8 mouse cellular contexts compared by ENCODE assay signal in genomic region chr3:131105362-131105761, GRCm38 (mm10). TPM values are rescaled to one million over a fixed set of nuclear protein-coding genes. Genes with fewer than 3 reads are reported as not detected.
DNase-seq lines count a peak whose midpoint lies in the region; ATAC-seq and TF ChIP-seq lines count a peak whose summit lies in the region.

No protein-coding gene starts in this region.

- H3K9me3 ChIP-seq in hindbrain, embryonic 10.5 days = no peaks in the 10 kb centered on the region
- no peaks in the 10 kb centered on the region for H3K9me3 ChIP-seq in hindbrain, embryonic 16.5 days (ENCODE audit: control insufficient read depth, low read length)
- no peaks in the 10 kb centered on the region for H3K9me3 ChIP-seq in embryonic facial prominence, embryonic 12.5 days
- H3K9me3 ChIP-seq in forebrain, embryonic 16.5 days (ENCODE audit: control insufficient read depth, low read length) = no peaks in the 10 kb centered on the region
- H3K9me3 ChIP-seq in midbrain, embryonic 13.5 days = no peaks in the 10 kb centered on the region

- 45% methylated on average over 8 of the region's 8 CpGs for WGBS in hindbrain, embryonic 10.5 days
- WGBS in hindbrain, embryonic 16.5 days = 47% methylated on average over 8 of the region's 8 CpGs
- 41% methylated on average over 8 of the region's 8 CpGs for WGBS in embryonic facial prominence, embryonic 12.5 days
- 38% methylated on average over 8 of the region's 8 CpGs for WGBS in forebrain, embryonic 16.5 days
- 36% methylated on average over 8 of the region's 8 CpGs for WGBS in midbrain, embryonic 13.5 days
- 66% methylated on average over 8 of the region's 8 CpGs for WGBS in lung, adult 2 months

- peak overlapping the region; percentile 81; the same call in 1 of the 2 replicates for H3K27ac ChIP-seq in hindbrain, embryonic 10.5 days
- H3K27ac ChIP-seq in hindbrain, embryonic 16.5 days (ENCODE audit: low read depth, low read length) = no peak overlapping the region
- no peak overlapping the region for H3K27ac ChIP-seq in embryonic facial prominence, embryonic 12.5 days
- no peak overlapping the region for H3K27ac ChIP-seq in forebrain, embryonic 16.5 days (ENCODE audit: low read length)
- peak overlapping the region; percentile 84 for H3K27ac ChIP-seq in midbrain, embryonic 13.5 days

- peaks cover 82% of the 10 kb centered on the region for H3K27me3 ChIP-seq in hindbrain, embryonic 10.5 days (ENCODE audit: insufficient read depth, poor library complexity, severe bottlenecking)
- H3K27me3 ChIP-seq in hindbrain, embryonic 16.5 days (replicated peaks; ENCODE audit: control insufficient read depth, insufficient read depth, low read length) = peaks cover 16% of the 10 kb centered on the region
- H3K27me3 ChIP-seq in embryonic facial prominence, embryonic 12.5 days = peaks cover 45% of the 10 kb centered on the region
- peaks cover 16% of the 10 kb centered on the region for H3K27me3 ChIP-seq in forebrain, embryonic 16.5 days (replicated peaks; ENCODE audit: control insufficient read depth, insufficient read depth, low read length)
- H3K27me3 ChIP-seq in midbrain, embryonic 13.5 days = peaks cover 50% of the 10 kb centered on the region

- H3K4me3 ChIP-seq in hindbrain, embryonic 10.5 days = no peak overlapping the region; the same call in 1 of the 2 replicates
- H3K4me3 ChIP-seq in hindbrain, embryonic 16.5 days (ENCODE audit: low read length) = no peak overlapping the region
- peak overlapping the region; percentile 39; the same call in 1 of the 2 replicates for H3K4me3 ChIP-seq in embryonic facial prominence, embryonic 12.5 days
- H3K4me3 ChIP-seq in forebrain, embryonic 16.5 days (replicated peaks; ENCODE audit: low read length) = peak overlapping the region; percentile 47
- peak overlapping the region; percentile 41; the same call in 1 of the 2 replicates for H3K4me3 ChIP-seq in midbrain, embryonic 13.5 days (replicated peaks)
- no peak overlapping the region for H3K4me3 ChIP-seq in lung, adult 2 months (replicated peaks; ENCODE audit: extremely low read depth, low read depth, low read length)

- no peak for DNase-seq in hindbrain, embryonic 10.5 days (ENCODE audit: low spot score)
- no peak for DNase-seq in left cerebral cortex, adult 9 months (ENCODE audit: low spot score in 2 of 2)
- no peak for DNase-seq in lung, adult 2 months
- no peak for DNase-seq in retina, postnatal 1 day

- H3K9ac ChIP-seq in hindbrain, embryonic 16.5 days (ENCODE audit: low read depth, low read length) = no peak overlapping the region
- H3K9ac ChIP-seq in embryonic facial prominence, embryonic 12.5 days = no peak overlapping the region
- H3K9ac ChIP-seq in forebrain, embryonic 16.5 days (replicated peaks; ENCODE audit: low read depth, low read length) = no peak overlapping the region
- peak overlapping the region; percentile 61; the same call in 1 of the 2 replicates for H3K9ac ChIP-seq in midbrain, embryonic 13.5 days (replicated peaks)

- H3K4me2 ChIP-seq in hindbrain, embryonic 16.5 days (ENCODE audit: low read length) = no peak overlapping the region; the same call in 1 of the 2 replicates
- H3K4me2 ChIP-seq in embryonic facial prominence, embryonic 12.5 days (replicated peaks) = peak overlapping the region; percentile 79
- peak overlapping the region; percentile 71; the same call in 1 of the 2 replicates for H3K4me2 ChIP-seq in forebrain, embryonic 16.5 days (ENCODE audit: low read length)
- peak overlapping the region; percentile 65 for H3K4me2 ChIP-seq in midbrain, embryonic 13.5 days (replicated peaks)

- H3K36me3 ChIP-seq in hindbrain, embryonic 10.5 days = no peaks in the 10 kb centered on the region
- H3K36me3 ChIP-seq in hindbrain, embryonic 16.5 days (ENCODE audit: control insufficient read depth, insufficient read depth, low read length) = no peaks in the 10 kb centered on the region
- H3K36me3 ChIP-seq in embryonic facial prominence, embryonic 12.5 days = no peaks in the 10 kb centered on the region
- H3K36me3 ChIP-seq in forebrain, embryonic 16.5 days (ENCODE audit: control insufficient read depth, insufficient read depth) = no peaks in the 10 kb centered on the region
- H3K36me3 ChIP-seq in midbrain, embryonic 13.5 days = no peaks in the 10 kb centered on the region

- no peak for ATAC-seq in hindbrain, embryonic 16.5 days
- no peak for ATAC-seq in embryonic facial prominence, embryonic 12.5 days (ENCODE audit: insufficient number of reproducible peaks, insufficient read depth, low FRiP score, low TSS enrichment)
- no peak for ATAC-seq in forebrain, embryonic 16.5 days
- no peak for ATAC-seq in midbrain, embryonic 13.5 days

- TF ChIP-seq POLR2A in lung, adult 2 months (IDR thresholded peaks at IDR 0.05; ENCODE audit: borderline replicate concordance, extremely low read depth, low read depth, low read length) = no peak

- TF ChIP-seq CTCF in lung, adult 2 months (IDR thresholded peaks at IDR 0.05; ENCODE audit: insufficient read depth, low read length) = no peak

- peaks cover 57% of the 10 kb centered on the region for H3K4me1 ChIP-seq in hindbrain, embryonic 10.5 days (replicated peaks)
- H3K4me1 ChIP-seq in hindbrain, embryonic 16.5 days (ENCODE audit: control insufficient read depth, insufficient read depth, low read depth, low read length) = peaks cover 18% of the 10 kb centered on the region
- H3K4me1 ChIP-seq in embryonic facial prominence, embryonic 12.5 days = peaks cover 32% of the 10 kb centered on the region
- peaks cover 28% of the 10 kb centered on the region for H3K4me1 ChIP-seq in forebrain, embryonic 16.5 days (replicated peaks; ENCODE audit: control insufficient read depth, insufficient read depth, low read length)
- H3K4me1 ChIP-seq in midbrain, embryonic 13.5 days (replicated peaks) = peaks cover 62% of the 10 kb centered on the region
- peaks cover 3% of the 10 kb centered on the region; the same call in 1 of the 2 replicates for H3K4me1 ChIP-seq in lung, adult 2 months (ENCODE audit: control insufficient read depth, insufficient read depth, low read length)

RNA-seq across cellular contexts. Expression of gene Lef1, which starts 4.9 kb away (rescaled TPM):
- 24.8 and 32.9 TPM in 2 replicates for polyA plus RNA-seq in hindbrain, embryonic 10.5 days (2016; fragmentation: Nextera tagmentation; extraction: Ambion mirVana)
- 8.0 and 13.0 TPM in 2 replicates for polyA plus RNA-seq in hindbrain, embryonic 16.5 days (2015; fragmentation: Nextera tagmentation; extraction: Ambion mirVana)
- 107 TPM in 2 replicates for polyA plus RNA-seq in embryonic facial prominence, embryonic 12.5 days (2016; fragmentation: Nextera tagmentation; extraction: Ambion mirVana)
- 12.1 and 12.7 TPM in 2 replicates for polyA plus RNA-seq in forebrain, embryonic 16.5 days (2015; fragmentation: Nextera tagmentation; extraction: Ambion mirVana)
- 80.3 and 86.0 TPM in 2 replicates for polyA plus RNA-seq in midbrain, embryonic 13.5 days (2015; fragmentation: Nextera tagmentation; extraction: Ambion mirVana)
- polyA plus RNA-seq in lung, adult 2 months (2012; rRNA removed) = 7.2 and 7.6 TPM in 2 replicates

Comparison
In these comparisons a context has a peak if more than half of its experiments do, and no peak if none do; other contexts are left out.
1. H3K27ac ChIP-seq: peak in hindbrain, embryonic 10.5 days (single experiment) and midbrain, embryonic 13.5 days (single experiment); none in hindbrain, embryonic 16.5 days (single experiment), embryonic facial prominence, embryonic 12.5 days (single experiment) and forebrain, embryonic 16.5 days (single experiment).
2. H3K4me3 ChIP-seq: peak in embryonic facial prominence, embryonic 12.5 days (single experiment), forebrain, embryonic 16.5 days (single experiment) and midbrain, embryonic 13.5 days (single experiment); none in hindbrain, embryonic 10.5 days (single experiment), hindbrain, embryonic 16.5 days (single experiment) and lung, adult 2 months (single experiment).